Mouse (Mus musculus): Measurements from ENCODE around the gene Ppp1r14a. TPM values are rescaled to one million over a fixed set of nuclear protein-coding genes. Genes with fewer than 3 reads are reported as not detected.
A peak's percentile ranks its signal among the peaks of the same experiment; 100 is the strongest.

Ppp1r14a gene
- 1 to 10 TPM; 3.8 to 4.5 TPM for total RNA-seq (2021)
- long read RNA-seq, experiment 1, partial matches to known transcripts, result 0 of 1 reads
- long read RNA-seq, experiment 1, other reads (novel, unspliced or antisense), result 0 of 1 reads
- long read RNA-seq, experiment 2, partial matches to known transcripts, result 0 of 3 reads
- long read RNA-seq, experiment 2, other reads (novel, unspliced or antisense), result 0 of 3 reads

- Histone ChIP-seq H3K27ac (peak within 1 kb of the TSS; percentile 83), H3K4me3 (peak within 1 kb of the TSS; percentile 80)
- intact Hi-C loops (cut with DNase I), result no loop called here
- peak; percentile 98; the same call in 1 of the 2 replicates for TF ChIP-seq CTCF (IDR thresholded peaks at IDR 0.05)
- peak; percentile 85 for DNase-seq
Measured at GRCm38 (mm10) chr7:29288942-29289638, at the start of gene Ppp1r14a. Ppp1r14a (plus strand) TSS chr7:29289308.

GRCm38 (mm10) chr7:29244732-29245416, 44.2 kb upstream of the Ppp1r14a start:
- intact Hi-C loops (cut with DNase I), result no loop called here
- peak; percentile 69 for TF ChIP-seq CTCF (IDR thresholded peaks at IDR 0.05)
- Histone ChIP-seq H3K27ac (no peak overlapping the region), H3K4me3 (no peak overlapping the region)
- DNase-seq, result peak; percentile 49

- TF ChIP-seq CTCF (IDR thresholded peaks at IDR 0.05), result no peak
- Histone ChIP-seq H3K27ac (no peak overlapping the region), H3K4me3 (no peak overlapping the region)
- DNase-seq, result no peak
- intact Hi-C loops (cut with DNase I), result loop anchor here (2.0 kb wide), 1 partner anchor 51 kb away; no protein-coding TSS in a partner anchor
Measured at GRCm38 (mm10) chr7:29246015-29246414, 43.1 kb upstream of the Ppp1r14a start.

DNA sequence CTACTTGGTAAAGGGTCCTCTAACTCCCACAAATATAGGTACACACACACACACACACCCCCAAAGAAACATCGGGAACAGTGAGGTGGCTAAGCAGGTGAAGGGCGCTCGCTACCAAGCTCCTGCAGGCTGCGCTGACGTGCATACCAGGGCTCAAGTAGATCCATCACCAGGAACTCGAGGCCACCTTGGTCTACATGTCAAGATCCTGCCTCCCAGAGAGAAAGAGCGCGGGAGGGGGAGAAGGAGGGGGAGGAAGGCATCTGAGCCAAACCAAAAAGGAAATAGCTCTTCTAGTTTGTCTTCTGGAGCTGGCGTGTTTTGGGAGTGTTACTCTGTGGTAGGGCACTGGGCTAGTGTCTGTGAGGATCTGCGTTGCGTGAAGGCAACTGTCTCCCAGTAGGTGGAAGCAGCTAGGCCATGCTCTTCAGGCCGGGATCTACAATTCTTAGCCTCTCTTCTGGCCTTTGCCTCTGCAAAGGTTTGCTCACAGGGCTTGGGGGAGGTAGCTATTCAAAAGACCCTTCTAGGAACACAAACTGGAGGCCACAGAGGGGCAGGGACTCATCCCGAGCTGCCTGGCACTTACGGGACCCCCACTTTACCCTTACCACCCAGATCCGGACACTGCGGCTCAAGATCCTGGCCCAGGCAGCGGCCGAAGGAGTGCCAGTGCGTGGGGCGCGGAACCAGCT, 42.3 kb upstream of the Ppp1r14a start:
- no peak for DNase-seq
- intact Hi-C loops (cut with DNase I), result loop anchor here (2.0 kb wide), 1 partner anchor 50 kb away; no protein-coding TSS in a partner anchor
- H3K4me3 ChIP-seq, result peak overlapping the region; percentile 69
- no peak overlapping the region for H3K27ac ChIP-seq
- no peak for TF ChIP-seq CTCF (IDR thresholded peaks at IDR 0.05)

DNA sequence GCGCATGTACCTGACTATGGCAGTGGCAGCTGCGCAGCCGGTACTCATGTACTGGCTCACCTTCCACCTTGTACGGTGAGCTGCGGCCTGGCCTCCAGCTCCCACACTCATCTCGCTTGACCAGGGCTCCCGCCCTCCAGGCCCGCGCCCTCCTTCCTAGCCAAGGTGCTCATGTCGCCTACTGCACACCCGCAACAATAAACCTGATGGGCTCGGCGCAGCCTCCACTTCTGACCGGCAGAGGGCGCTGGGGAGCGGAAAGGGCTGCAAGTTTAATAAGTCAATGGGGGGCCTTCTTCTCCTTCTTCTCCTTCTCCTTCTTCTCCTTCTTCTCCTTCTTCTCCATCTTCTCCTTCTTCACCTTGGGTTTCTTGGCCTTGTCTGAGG, 41.8 kb upstream of the Ppp1r14a start:
- peak; percentile 91 for TF ChIP-seq CTCF (IDR thresholded peaks at IDR 0.05)
- peak; percentile 82 for DNase-seq
- intact Hi-C loops (cut with DNase I), result loop anchor here (2.0 kb wide), 1 partner anchor 49 kb away; no protein-coding TSS in a partner anchor
- H3K4me3 ChIP-seq, result peak overlapping the region; percentile 69
- H3K27ac ChIP-seq, result peak overlapping the region; percentile 75

- Histone ChIP-seq H3K27ac (peak overlapping the region; percentile 75), H3K4me3 (peak overlapping the region; percentile 69)
- DNase-seq, result peak; percentile 44
- TF ChIP-seq CTCF (IDR thresholded peaks at IDR 0.05), result no peak
- intact Hi-C loops (cut with DNase I), result loop anchor here (2.0 kb wide), 1 partner anchor 49 kb away; no protein-coding TSS in a partner anchor
Measured at GRCm38 (mm10) chr7:29247706-29248105, 41.4 kb upstream of the Ppp1r14a start.

DNA sequence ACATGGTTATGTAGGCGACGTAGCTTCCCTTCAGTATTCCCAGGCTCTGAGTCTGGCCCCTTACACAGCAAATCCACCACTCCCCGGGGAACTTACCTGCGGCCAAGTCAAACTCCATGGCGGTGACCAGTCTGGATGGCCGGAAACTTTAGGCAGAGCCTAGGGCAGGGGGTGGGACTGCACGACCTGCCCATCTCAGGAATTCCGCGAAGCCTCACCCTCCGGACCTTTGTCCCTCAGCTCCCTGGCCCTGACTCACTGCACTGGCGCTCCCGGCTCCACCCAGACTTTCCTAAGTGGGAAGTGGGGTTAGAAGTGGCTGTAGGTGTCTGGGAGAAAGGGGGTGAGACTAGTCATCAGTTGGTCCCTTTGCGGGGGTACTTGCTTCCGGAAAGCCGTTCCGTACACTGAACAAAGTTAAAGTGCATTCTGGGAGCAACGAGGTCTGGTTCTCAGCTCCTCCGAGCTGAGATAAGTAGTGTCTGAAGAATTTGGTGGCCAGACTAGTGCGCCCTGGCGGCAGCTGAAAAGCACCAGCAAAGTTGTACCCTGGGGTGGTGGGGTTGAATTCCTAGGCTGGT, 40.8 kb upstream of the Ppp1r14a start, which contains the start of gene 2200002D01Rik:
2200002D01Rik (minus strand) TSS at position 206 of the 581 bp plus-strand sequence.
- no peak for TF ChIP-seq CTCF (IDR thresholded peaks at IDR 0.05)
- Histone ChIP-seq H3K27ac (peak within 1 kb of the TSS; percentile 75), H3K4me3 (peak within 1 kb of the TSS; percentile 69)
- DNase-seq, result peak; percentile 43
- intact Hi-C loops (cut with DNase I), result no loop called here

DNA sequence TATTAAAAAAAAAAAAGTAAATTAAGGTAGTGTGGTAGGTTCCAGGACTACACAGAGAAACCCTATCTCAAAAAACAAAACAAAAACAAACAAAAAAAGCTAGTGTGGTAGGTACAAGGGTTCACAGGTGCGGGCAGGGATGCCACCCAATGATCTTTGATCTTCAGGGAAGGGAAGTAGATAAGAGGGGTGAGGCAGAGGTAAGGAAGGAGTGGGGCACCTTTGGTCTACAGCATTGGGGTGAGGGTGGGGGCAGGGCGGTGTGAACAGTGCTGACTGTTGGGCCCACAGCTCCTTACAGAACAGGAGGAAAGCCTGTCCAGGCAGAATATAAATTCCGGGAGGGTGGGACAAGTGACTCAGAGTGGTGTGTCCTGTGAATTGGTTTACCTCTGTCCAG, 37.9 kb upstream of the Ppp1r14a start:
- TF ChIP-seq CTCF (IDR thresholded peaks at IDR 0.05), result no peak
- intact Hi-C loops (cut with DNase I), result no loop called here
- Histone ChIP-seq H3K4me3 (no peak overlapping the region), H3K27ac (no peak overlapping the region)
- DNase-seq, result no peak

GRCm38 (mm10) chr7:29253842-29254241, 35.3 kb upstream of the Ppp1r14a start:
- Histone ChIP-seq H3K27ac (peak overlapping the region; percentile 54; the same call in 1 of the 2 replicates), H3K4me3 (no peak overlapping the region)
- no peak for TF ChIP-seq CTCF (IDR thresholded peaks at IDR 0.05)
- intact Hi-C loops (cut with DNase I), result no loop called here
- DNase-seq, result no peak

GRCm38 (mm10) chr7:29255875-29256274, 33.2 kb upstream of the Ppp1r14a start:
- intact Hi-C loops (cut with DNase I), result no loop called here
- DNase-seq, result no peak
- H3K4me3 ChIP-seq, result no peak overlapping the region
- no peak overlapping the region for H3K27ac ChIP-seq
- no peak for TF ChIP-seq CTCF (IDR thresholded peaks at IDR 0.05)

DNA sequence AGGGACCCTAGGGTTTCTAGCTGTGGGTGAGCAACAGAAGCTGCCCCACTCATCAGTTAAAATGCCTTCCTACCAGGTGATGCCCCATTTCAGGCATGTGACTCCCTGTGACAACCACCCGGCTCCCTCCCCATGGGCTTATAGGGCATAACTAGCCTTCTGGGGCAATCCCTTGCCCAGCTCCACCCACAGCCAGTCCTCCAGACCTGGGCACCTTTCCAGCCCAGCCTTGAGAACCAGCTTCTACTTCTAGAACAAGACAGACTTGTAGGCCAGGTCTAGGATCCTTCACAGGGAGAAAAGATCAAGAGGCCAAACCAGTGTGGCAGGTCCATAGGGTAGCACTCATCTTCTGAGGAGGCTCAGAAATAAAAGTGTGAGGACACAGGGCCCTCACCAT, 31.7 kb upstream of the Ppp1r14a start:
- peak; percentile 46 for DNase-seq
- intact Hi-C loops (cut with DNase I), result no loop called here
- no peak overlapping the region for H3K27ac ChIP-seq
- TF ChIP-seq CTCF (IDR thresholded peaks at IDR 0.05), result no peak
- H3K4me3 ChIP-seq, result no peak overlapping the region

All from gastrocnemius, adult 2 months (tissue).